Mouse (Mus musculus): ENCODE results near the gene E130116L18Rik. TPM values are rescaled to one million over a fixed set of nuclear protein-coding genes. Genes with fewer than 3 reads are reported as not detected.

The E130116L18Rik gene
- total and polyA plus RNA-seq, 3 experiments: not detected

DNA sequence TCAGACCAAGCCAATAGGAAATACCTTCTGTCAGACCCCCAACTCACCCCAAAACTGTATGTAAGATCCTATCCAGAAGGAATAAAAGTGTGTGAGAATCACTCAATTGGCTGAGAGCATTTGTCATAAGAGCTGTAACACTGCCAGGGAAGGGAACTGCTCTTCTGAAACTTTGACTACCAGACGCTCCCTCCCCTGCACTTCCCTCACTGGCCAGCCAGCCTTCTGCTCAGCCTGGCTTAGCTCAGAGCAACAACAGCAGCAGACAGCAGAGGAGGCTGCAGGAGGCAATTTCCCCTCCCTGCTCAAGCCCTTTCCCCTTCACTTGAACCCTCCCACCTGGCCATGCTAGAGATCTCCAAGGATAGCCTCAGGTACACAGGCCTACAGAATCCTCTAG is 11.1 kb downstream of the E130116L18Rik start:
- no peaks in the 10 kb centered on the region for H3K36me3 ChIP-seq (replicated peaks in 1 of 2; ENCODE audit: control insufficient read depth in 1 of 2, insufficient read depth in 1 of 2, low read length in 1 of 2)
- H3K79me2 ChIP-seq (replicated peaks; ENCODE audit: control insufficient read depth, extremely low read depth, insufficient read depth, poor library complexity, severe bottlenecking): no peaks in the 10 kb centered on the region
- dilution Hi-C loops (cut with MboI; ENCODE audit: extremely low pct_ligation_motif_present, extremely low pct_unique_long_range_greater_than_20kb, low sequenced_read_pairs) (no loop called here), in situ Hi-C loops (cut with MboI; ENCODE audit: low pct_ligation_motif_present, low pct_unique_long_range_greater_than_20kb, low sequenced_read_pairs) (no loop called here)
- H3K4me1 ChIP-seq (ENCODE audit: control insufficient read depth in 1 of 2, insufficient read depth in 2 of 2): peaks cover 0 to 2% of the 10 kb centered on the region in 2 experiments; a peak in 1 of 4 replicates
- no peak overlapping the region for H3K4me2 ChIP-seq (ENCODE audit: insufficient read depth, low read depth, poor library complexity, severe bottlenecking)
- H3K27me3 ChIP-seq (replicated peaks): no peaks in the 10 kb centered on the region
- no peak overlapping the region for H3K9ac ChIP-seq (ENCODE audit: insufficient read depth, low read depth)
- TF ChIP-seq RCOR1 (conservative IDR thresholded peaks at IDR 0.05; ENCODE audit: low read depth, low read length) (no peak), PAX5 (IDR thresholded peaks at IDR 0.05; ENCODE audit: low read length) (no peak), MAX (IDR thresholded peaks at IDR 0.05; ENCODE audit: low read length) (no peak), POLR2A (IDR thresholded peaks at IDR 0.05; ENCODE audit: low read depth, low read length) (no peak), GABPA (IDR thresholded peaks at IDR 0.05; ENCODE audit: insufficient replicate concordance, low read depth, low read length) (no peak), CHD2 (IDR thresholded peaks at IDR 0.05; ENCODE audit: low read length) (no peak), JUND (conservative IDR thresholded peaks at IDR 0.05; ENCODE audit: low read depth, low read length) (no peak), TBP (conservative IDR thresholded peaks at IDR 0.05; ENCODE audit: low read depth, low read length) (no peak), IRF4 (IDR thresholded peaks at IDR 0.05; ENCODE audit: low read depth, low read length) (no peak), RAD21 (IDR thresholded peaks at IDR 0.05; ENCODE audit: low read depth, low read length) (no peak), MEF2A (IDR thresholded peaks at IDR 0.05; ENCODE audit: borderline replicate concordance, low read depth, low read length) (no peak)
- no peak overlapping the region for H3K4me3 ChIP-seq (replicated peaks in 1 of 3; ENCODE audit: low read depth in 2 of 3, low read length in 2 of 3, poor library complexity in 1 of 3)
- no peak overlapping the region for H3K27ac ChIP-seq (ENCODE audit: insufficient read depth, low read depth)
- DNase-seq (ENCODE audit: extremely low read depth): no peak
- H3K9me3 ChIP-seq (replicated peaks; ENCODE audit: low read length): no peaks in the 10 kb centered on the region

DNA sequence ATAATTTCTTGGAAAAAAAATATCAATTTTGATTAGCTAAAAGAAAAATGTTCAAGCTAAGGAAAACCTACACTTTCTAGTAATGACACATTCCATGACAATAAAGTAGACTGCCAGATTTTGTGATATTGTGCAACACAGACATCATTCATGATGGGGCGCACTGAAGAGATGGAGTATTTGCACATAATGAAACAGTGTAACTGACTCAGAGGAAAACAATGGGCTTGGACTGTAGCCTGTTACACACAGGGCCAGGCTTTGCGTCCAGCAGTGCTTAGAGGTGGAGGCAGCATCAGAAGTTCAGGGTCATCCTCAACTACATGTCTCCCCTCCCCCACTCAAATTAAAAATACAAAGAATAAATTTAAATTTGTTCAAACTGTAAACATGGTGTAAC is 32.4 kb downstream of the E130116L18Rik start:
- TF ChIP-seq MXI1 (IDR thresholded peaks at IDR 0.05; ENCODE audit: low read depth, low read length): no peak
- no peak for TF ChIP-seq SIN3A (IDR thresholded peaks at IDR 0.05; ENCODE audit: low read length)
- no peak for TF ChIP-seq ETS1 (conservative IDR thresholded peaks at IDR 0.05; ENCODE audit: low read depth, low read length)
- TF ChIP-seq PAX5 (IDR thresholded peaks at IDR 0.05; ENCODE audit: low read length): no peak
- TF ChIP-seq HCFC1 (IDR thresholded peaks at IDR 0.05; ENCODE audit: low read depth, low read length): no peak
- no peak for TF ChIP-seq MAFK (IDR thresholded peaks at IDR 0.05; ENCODE audit: insufficient replicate concordance, low read length)
- TF ChIP-seq IRF4 (IDR thresholded peaks at IDR 0.05; ENCODE audit: low read depth, low read length): no peak
- TF ChIP-seq CHD2 (IDR thresholded peaks at IDR 0.05; ENCODE audit: low read length): no peak
- TF ChIP-seq RAD21 (IDR thresholded peaks at IDR 0.05; ENCODE audit: low read depth, low read length): no peak
- TF ChIP-seq ZKSCAN1 (IDR thresholded peaks at IDR 0.05; ENCODE audit: borderline replicate concordance, low read depth, low read length): no peak
- no peak overlapping the region for H3K27ac ChIP-seq (ENCODE audit: insufficient read depth, low read depth)
- H3K4me1 ChIP-seq (ENCODE audit: control insufficient read depth in 1 of 2, insufficient read depth in 2 of 2): peaks cover 5 to 14% of the 10 kb centered on the region in 2 experiments; a peak in 3 of 4 replicates
- H3K27me3 ChIP-seq (replicated peaks): no peaks in the 10 kb centered on the region
- no peak overlapping the region for H3K9ac ChIP-seq (ENCODE audit: insufficient read depth, low read depth)
- no peak overlapping the region for H3K4me2 ChIP-seq (ENCODE audit: insufficient read depth, low read depth, poor library complexity, severe bottlenecking)
- H3K79me2 ChIP-seq (replicated peaks; ENCODE audit: control insufficient read depth, extremely low read depth, insufficient read depth, poor library complexity, severe bottlenecking): no peaks in the 10 kb centered on the region
- DNase-seq (ENCODE audit: extremely low read depth): no peak
- in situ Hi-C loops (cut with MboI; ENCODE audit: low pct_ligation_motif_present, low pct_unique_long_range_greater_than_20kb, low sequenced_read_pairs): no loop called here
- H3K36me3 ChIP-seq (replicated peaks in 1 of 2; ENCODE audit: control insufficient read depth in 1 of 2, insufficient read depth in 1 of 2, low read length in 1 of 2): no peaks in the 10 kb centered on the region
- dilution Hi-C loops (cut with MboI; ENCODE audit: extremely low pct_ligation_motif_present, extremely low pct_unique_long_range_greater_than_20kb, low sequenced_read_pairs): no loop called here
- no peaks in the 10 kb centered on the region for H3K9me3 ChIP-seq (replicated peaks; ENCODE audit: low read length)
- no peak overlapping the region for H3K4me3 ChIP-seq (replicated peaks in 1 of 3; ENCODE audit: low read depth in 2 of 3, low read length in 2 of 3, poor library complexity in 1 of 3)

All from CH12.LX (cell line).